Mouse (Mus musculus) embryonic facial prominence, embryonic 13.5 days (tissue): ENCODE measurements around the gene Dusp10. TPM values are rescaled to one million over a fixed set of nuclear protein-coding genes. Genes with fewer than 3 reads are reported as not detected.

Source experiments
- ATAC-seq: fragments of 200-750 bp; cut with Nextera tagmentation; 2 replicates; pipeline ENCODE4 v1.8.0; 2017; ENCODE audit warnings: low read depth; ENCODE audit not compliant: insufficient number of reproducible peaks, insufficient read depth, low FRiP score, low TSS enrichment
- H3K27ac ChIP-seq: fragments of 300-500 bp; sonication (generic); 2 replicates; pipeline ENCODE4 v1.5.1; 2015; ENCODE audit warnings: moderate library complexity, mild to moderate bottlenecking, inconsistent platforms
- H3K27me3 ChIP-seq: fragments of 300-500 bp; sonication (generic); 2 replicates; pipeline ENCODE4 v1.6.1; 2015; ENCODE audit warnings: mild to moderate bottlenecking, inconsistent platforms
- H3K36me3 ChIP-seq: fragments of 300-500 bp; sonication (generic); 2 replicates; pipeline ENCODE4 v1.6.1; 2015; ENCODE audit warnings: mild to moderate bottlenecking, inconsistent platforms
- H3K4me1 ChIP-seq: fragments of 300-500 bp; sonication (generic); 2 replicates; pipeline ENCODE4 v1.6.1; 2015; ENCODE audit warnings: inconsistent platforms
- H3K4me2 ChIP-seq: fragments of 300-500 bp; sonication (generic); 2 replicates; pipeline ENCODE4 v1.6.1; 2015; ENCODE audit warnings: moderate library complexity, mild to moderate bottlenecking, inconsistent platforms
- H3K4me3 ChIP-seq: fragments of 300-500 bp; sonication (generic); 2 replicates; pipeline ENCODE4 v1.5.1; 2015; ENCODE audit warnings: mild to moderate bottlenecking, inconsistent platforms
- H3K9ac ChIP-seq: fragments of 300-500 bp; sonication (generic); 2 replicates; pipeline ENCODE4 v1.6.1; 2015; ENCODE audit warnings: mild to moderate bottlenecking, inconsistent platforms
- H3K9me3 ChIP-seq: fragments of 300-500 bp; sonication (generic); 2 replicates; pipeline ENCODE4 v1.6.1; 2016; ENCODE audit warnings: inconsistent platforms
- WGBS: fragments of 180-500 bp; shearing (Covaris S2); methylation state at CpG from one replicate; pipeline ENCODE4 v1.1.7; 2015; ENCODE audit warnings: mixed read lengths; 5-methylcytosine and 5-hydroxymethylcytosine counted together
- polyA plus RNA-seq: library from polyadenylated mRNA; unstranded; fragments of >200 nt; fragmentation: Nextera tagmentation; extraction: Ambion mirVana; gene quantifications from 2 replicates; pipeline ENCODE4 v1.2.1, GENCODE M21; 2015

Dusp10 gene
- polyA plus RNA-seq, 1 experiment from 2014 or later, result 13.1 TPM

- Histone ChIP-seq H3K4me2 (no peak overlapping the region), H3K4me1 (peaks cover 13% of the 10 kb centered on the region), H3K27me3 (no peaks in the 10 kb centered on the region), H3K27ac (no peak overlapping the region), H3K9ac (no peak overlapping the region), H3K4me3 (no peak overlapping the region), H3K9me3 (no peaks in the 10 kb centered on the region), H3K36me3 (peaks cover 4% of the 10 kb centered on the region)
- 90% methylated on average over 3 of the region's 3 CpGs for WGBS
- no peak for ATAC-seq
Observed at GRCm38 (mm10) chr1:184079304-184079703, 66.2 kb downstream of the Dusp10 start.

DNA sequence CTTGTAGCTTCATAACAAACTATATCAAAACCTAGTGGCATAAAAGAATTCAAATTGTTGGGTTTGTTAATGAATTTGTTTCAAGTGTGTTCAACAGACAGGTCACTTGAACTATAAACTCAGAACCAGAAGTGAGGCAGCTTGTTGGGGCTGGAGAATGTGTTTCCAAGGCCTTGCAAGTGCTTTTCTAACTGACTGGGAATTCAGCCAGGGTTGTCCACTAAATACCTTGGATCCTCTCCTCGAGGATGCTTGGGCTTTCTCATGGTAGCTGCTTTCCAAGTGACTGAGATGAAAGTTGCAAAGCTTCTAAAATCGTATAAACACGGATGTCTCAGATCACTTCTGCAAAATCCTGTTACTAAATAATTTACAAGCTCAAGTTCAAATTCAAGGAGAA lies 69.6 kb downstream of the Dusp10 start:
- WGBS, result 70% methylated on average over 3 of the region's 3 CpGs
- H3K9me3 ChIP-seq, result no peaks in the 10 kb centered on the region
- H3K27ac ChIP-seq, result no peak overlapping the region
- H3K27me3 ChIP-seq, result no peaks in the 10 kb centered on the region
- no peak overlapping the region for H3K4me2 ChIP-seq
- no peak for ATAC-seq
- H3K9ac ChIP-seq, result no peak overlapping the region
- no peaks in the 10 kb centered on the region for H3K36me3 ChIP-seq
- H3K4me1 ChIP-seq, result no peaks in the 10 kb centered on the region
- no peak overlapping the region for H3K4me3 ChIP-seq

- Histone ChIP-seq H3K36me3 (no peaks in the 10 kb centered on the region), H3K9me3 (no peaks in the 10 kb centered on the region), H3K9ac (no peak overlapping the region), H3K4me3 (no peak overlapping the region), H3K4me1 (no peaks in the 10 kb centered on the region), H3K4me2 (no peak overlapping the region), H3K27ac (no peak overlapping the region), H3K27me3 (no peaks in the 10 kb centered on the region)
- ATAC-seq, result no peak
- WGBS, result 77% methylated on average over 7 of the region's 7 CpGs
Observed at GRCm38 (mm10) chr1:184083166-184083565, 70.1 kb downstream of the Dusp10 start.

- H3K36me3 ChIP-seq, result no peaks in the 10 kb centered on the region
- H3K4me1 ChIP-seq, result no peaks in the 10 kb centered on the region
- no peak overlapping the region for H3K4me2 ChIP-seq
- no peak overlapping the region for H3K27ac ChIP-seq
- no peak overlapping the region for H3K9ac ChIP-seq
- no peak for ATAC-seq
- no peaks in the 10 kb centered on the region for H3K9me3 ChIP-seq
- H3K27me3 ChIP-seq, result no peaks in the 10 kb centered on the region
- 86% methylated on average over 3 of the region's 3 CpGs for WGBS
- H3K4me3 ChIP-seq, result no peak overlapping the region
Observed at GRCm38 (mm10) chr1:184084961-184085360, 71.9 kb downstream of the Dusp10 start.

- WGBS, result 63% methylated on average over 6 of the region's 6 CpGs
- no peaks in the 10 kb centered on the region for H3K4me1 ChIP-seq
- no peak for ATAC-seq
Observed at GRCm38 (mm10) chr1:184090515-184090914, 77.4 kb downstream of the Dusp10 start.

DNA sequence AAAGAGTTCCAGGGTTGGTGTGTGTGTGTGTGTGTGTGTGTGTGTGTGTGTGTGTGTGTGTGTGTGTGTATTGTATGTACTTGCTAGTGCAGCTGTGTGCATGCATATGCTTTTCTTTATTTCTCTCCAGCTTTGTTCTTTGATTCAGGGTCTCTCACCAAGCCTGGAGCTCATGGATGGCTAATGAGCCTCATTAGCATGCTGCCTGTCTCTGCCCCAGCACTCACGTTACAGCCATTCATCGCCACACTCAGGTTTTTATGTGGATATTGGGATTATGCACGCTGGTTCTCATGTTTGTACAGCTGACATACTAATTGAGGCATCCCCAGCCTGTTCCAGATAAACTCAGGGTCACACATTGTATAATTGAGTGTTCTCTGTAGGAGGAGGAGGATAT lies 81.8 kb downstream of the Dusp10 start:
- Histone ChIP-seq H3K9ac (no peak overlapping the region), H3K4me1 (0 out of 2 replicates have a peak, but pooled peaks cover 3% of the 10 kb centered on the region), H3K36me3 (no peaks in the 10 kb centered on the region), H3K27me3 (no peaks in the 10 kb centered on the region), H3K4me3 (no peak overlapping the region), H3K9me3 (no peaks in the 10 kb centered on the region), H3K27ac (no peak overlapping the region), H3K4me2 (no peak overlapping the region)
- no peak for ATAC-seq
- WGBS, result 51% methylated on average over 3 of the region's 3 CpGs

More at GRCm38 (mm10) chr1:184090515-184090914, 77.4 kb downstream of the Dusp10 start:
- Histone ChIP-seq H3K27me3 (no peaks in the 10 kb centered on the region), H3K9me3 (no peaks in the 10 kb centered on the region), H3K27ac (no peak overlapping the region), H3K4me2 (no peak overlapping the region), H3K4me3 (no peak overlapping the region), H3K9ac (no peak overlapping the region), H3K36me3 (no peaks in the 10 kb centered on the region)

DNA sequence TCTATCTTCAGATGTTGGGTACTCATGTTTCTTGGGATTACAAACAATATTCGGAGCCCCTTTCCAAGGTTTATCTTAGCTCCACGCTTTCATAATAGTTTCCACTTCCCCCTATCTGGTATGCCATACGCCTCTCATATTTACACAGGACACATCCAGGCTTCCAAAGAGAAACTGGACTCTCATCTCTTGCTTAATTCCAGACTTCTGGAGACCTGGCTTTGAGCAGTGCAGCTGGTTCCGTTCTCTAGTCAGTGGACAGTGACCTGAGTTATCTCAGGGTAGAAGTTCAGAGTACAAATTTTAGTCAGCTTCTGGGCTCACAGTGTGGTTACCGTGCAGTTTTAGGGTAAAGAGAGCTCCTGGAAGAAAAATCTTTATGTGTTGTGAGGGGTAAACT lies 87.3 kb downstream of the Dusp10 start:
- H3K36me3 ChIP-seq, result no peaks in the 10 kb centered on the region
- no peak overlapping the region for H3K9ac ChIP-seq
- 0 out of 2 replicates have a peak, but pooled peaks cover 3% of the 10 kb centered on the region for H3K4me1 ChIP-seq
- no peak overlapping the region for H3K27ac ChIP-seq
- WGBS, result 74% methylated on average over 5 of the region's 5 CpGs
- no peak overlapping the region for H3K4me2 ChIP-seq
- ATAC-seq, result no peak
- no peaks in the 10 kb centered on the region for H3K9me3 ChIP-seq
- no peak overlapping the region for H3K4me3 ChIP-seq
- H3K27me3 ChIP-seq, result no peaks in the 10 kb centered on the region

DNA sequence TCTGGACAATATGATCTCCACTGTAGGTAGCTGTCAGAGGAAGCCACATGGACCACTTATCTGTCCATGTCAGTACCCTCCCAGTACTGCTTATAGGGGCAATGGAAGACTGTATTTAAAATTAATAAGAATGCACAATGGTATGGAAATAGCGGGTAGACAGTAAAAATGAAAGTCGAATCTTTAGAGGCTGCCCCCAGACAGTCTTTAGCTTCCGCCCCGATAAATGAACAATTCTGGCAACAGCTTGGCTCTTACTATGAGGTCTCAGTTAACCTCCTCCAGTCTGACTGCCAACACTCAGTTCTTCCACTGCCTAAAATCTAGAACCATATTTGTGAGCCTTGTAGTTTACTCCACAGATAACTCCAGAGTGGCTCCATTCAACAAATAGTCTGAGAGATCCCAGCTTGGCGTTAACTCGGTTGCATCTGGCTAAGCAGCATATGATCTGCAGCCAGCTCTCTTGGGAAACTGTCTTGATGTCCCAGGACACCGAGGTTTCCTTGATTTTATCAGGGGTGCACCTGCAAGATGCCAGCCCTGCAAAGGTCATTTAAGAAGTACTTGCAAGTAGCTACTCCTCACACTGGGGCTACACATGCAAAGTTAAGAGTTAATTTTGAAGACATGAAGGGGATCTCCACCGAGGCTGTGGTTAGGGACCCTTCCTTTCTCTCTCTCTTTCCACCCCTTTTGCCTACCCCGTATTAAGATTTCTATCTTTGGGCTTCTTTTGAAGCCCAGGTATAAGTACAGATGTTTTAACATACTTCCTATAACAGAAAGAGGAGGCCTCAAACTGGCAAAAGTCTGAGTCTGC lies 88.0 kb downstream of the Dusp10 start:
- H3K9ac ChIP-seq, result no peak overlapping the region
- no peak overlapping the region for H3K4me3 ChIP-seq
- H3K36me3 ChIP-seq, result no peaks in the 10 kb centered on the region
- H3K27me3 ChIP-seq, result no peaks in the 10 kb centered on the region
- 84% methylated on average over 9 of the region's 9 CpGs for WGBS
- no peak overlapping the region for H3K4me2 ChIP-seq
- ATAC-seq, result no peak
- no peak overlapping the region for H3K27ac ChIP-seq
- H3K4me1 ChIP-seq, result 0 out of 2 replicates have a peak, but pooled peaks cover 3% of the 10 kb centered on the region
- no peaks in the 10 kb centered on the region for H3K9me3 ChIP-seq

- Histone ChIP-seq H3K4me2 (no peak overlapping the region), H3K4me1 (0 out of 2 replicates have a peak, but pooled peaks cover 3% of the 10 kb centered on the region), H3K4me3 (no peak overlapping the region), H3K27me3 (no peaks in the 10 kb centered on the region), H3K9me3 (no peaks in the 10 kb centered on the region), H3K27ac (no peak overlapping the region), H3K9ac (no peak overlapping the region), H3K36me3 (no peaks in the 10 kb centered on the region)
- no peak for ATAC-seq
- 76% methylated on average over 4 of the region's 4 CpGs for WGBS
Observed at GRCm38 (mm10) chr1:184101750-184102046, 88.6 kb downstream of the Dusp10 start.

DNA sequence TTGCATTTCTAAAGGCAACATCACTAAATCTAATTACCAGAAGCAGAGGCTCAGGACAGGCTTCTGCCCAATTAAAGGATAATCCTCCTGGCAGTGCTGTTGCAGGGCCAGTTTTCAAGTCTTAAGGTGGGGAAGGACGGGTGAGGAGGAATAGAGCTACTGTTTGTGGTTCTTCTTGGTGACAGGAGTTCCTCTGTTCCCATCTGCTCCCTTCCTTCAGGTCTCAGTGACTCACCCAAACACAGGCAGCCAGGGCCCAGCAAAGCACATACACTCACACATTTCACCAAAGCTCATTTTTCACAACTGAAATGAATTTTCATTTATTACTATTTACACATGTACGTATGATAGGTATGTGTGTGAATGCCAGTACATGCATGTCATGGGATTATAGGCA lies 93.7 kb downstream of the Dusp10 start:
- Histone ChIP-seq H3K4me1 (no peaks in the 10 kb centered on the region), H3K36me3 (no peaks in the 10 kb centered on the region), H3K27me3 (no peaks in the 10 kb centered on the region), H3K9ac (no peak overlapping the region), H3K4me2 (no peak overlapping the region), H3K4me3 (no peak overlapping the region), H3K27ac (no peak overlapping the region), H3K9me3 (no peaks in the 10 kb centered on the region)
- no peak for ATAC-seq
- 48% methylated on average over 2 of the region's 2 CpGs for WGBS

GRCm38 (mm10) chr1:184107448-184107847 lies 94.3 kb downstream of the Dusp10 start:
- no peaks in the 10 kb centered on the region for H3K27me3 ChIP-seq
- no peak overlapping the region for H3K4me2 ChIP-seq
- no peaks in the 10 kb centered on the region for H3K4me1 ChIP-seq
- no peak overlapping the region for H3K4me3 ChIP-seq
- no peak overlapping the region for H3K27ac ChIP-seq
- no peak for ATAC-seq
- no peak overlapping the region for H3K9ac ChIP-seq
- no peaks in the 10 kb centered on the region for H3K36me3 ChIP-seq
- WGBS, result 84% methylated on average over 4 of the region's 4 CpGs
- no peaks in the 10 kb centered on the region for H3K9me3 ChIP-seq

DNA sequence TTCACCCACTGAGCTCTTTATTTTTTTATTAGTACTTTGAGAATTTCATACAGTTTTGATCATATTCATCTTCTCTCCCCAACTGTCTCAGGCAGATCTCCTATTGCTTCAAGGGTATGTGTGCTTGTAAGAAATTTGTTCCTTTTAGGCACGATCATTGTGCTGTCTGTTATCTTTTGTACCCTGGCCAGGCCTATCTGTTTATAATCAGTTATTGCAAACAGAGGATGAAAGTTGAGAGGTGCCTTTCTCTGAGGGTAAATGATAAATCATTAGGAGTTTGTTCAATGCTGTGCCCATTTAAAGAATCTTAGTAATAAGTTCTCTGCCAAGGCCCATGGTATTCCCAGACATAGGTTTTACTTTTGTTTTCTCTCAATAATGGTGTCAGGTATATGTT lies 95.2 kb downstream of the Dusp10 start:
- 81% methylated on average over 1 of the region's 1 CpGs for WGBS
- H3K27me3 ChIP-seq, result no peaks in the 10 kb centered on the region
- no peaks in the 10 kb centered on the region for H3K4me1 ChIP-seq
- no peak for ATAC-seq
- H3K9ac ChIP-seq, result no peak overlapping the region
- no peak overlapping the region for H3K4me3 ChIP-seq
- H3K9me3 ChIP-seq, result no peaks in the 10 kb centered on the region
- no peak overlapping the region for H3K4me2 ChIP-seq
- H3K27ac ChIP-seq, result no peak overlapping the region
- H3K36me3 ChIP-seq, result no peaks in the 10 kb centered on the region
